Mouse (Mus musculus): ENCODE data around the gene Per1. TPM values are rescaled to one million over a fixed set of nuclear protein-coding genes. Genes with fewer than 3 reads are reported as not detected.

Gene Per1
- polyA plus RNA-seq, 1 experiment, result 13.9 TPM

- no peak for TF ChIP-seq CTCF (IDR thresholded peaks at IDR 0.05; ENCODE audit: extremely low read depth, insufficient read length, insufficient replicate concordance, low read depth, low read length)
- TF ChIP-seq POLR2A (IDR thresholded peaks at IDR 0.05; ENCODE audit: low read depth, low read length), result no peak
- Histone ChIP-seq H3K36me3 (ENCODE audit: control insufficient read depth, insufficient read depth, low read length) (no peaks in the 10 kb centered on the region), H3K27ac (ENCODE audit: insufficient read depth, low read depth, low read length) (no peak overlapping the region), H3K27me3 (ENCODE audit: control insufficient read depth, insufficient read depth, low read length) (no peaks in the 10 kb centered on the region), H3K4me3 (ENCODE audit: low read depth, low read length) (no peak overlapping the region), H3K4me1 (ENCODE audit: control insufficient read depth, insufficient read depth, insufficient read length, low read length) (peaks cover 11% of the 10 kb centered on the region; the same call in 1 of the 2 replicates)
- 79% methylated on average over 5 of the region's 5 CpGs for WGBS
Observed at GRCm38 (mm10) chr11:69076572-69076971, 18.4 kb upstream of the Per1 start.

GRCm38 (mm10) chr11:69077316-69077715 lies 17.7 kb upstream of the Per1 start:
- no peak for TF ChIP-seq POLR2A (IDR thresholded peaks at IDR 0.05; ENCODE audit: low read depth, low read length)
- no peak for TF ChIP-seq CTCF (IDR thresholded peaks at IDR 0.05; ENCODE audit: extremely low read depth, insufficient read length, insufficient replicate concordance, low read depth, low read length)
- Histone ChIP-seq H3K27me3 (ENCODE audit: control insufficient read depth, insufficient read depth, low read length) (no peaks in the 10 kb centered on the region), H3K27ac (ENCODE audit: insufficient read depth, low read depth, low read length) (no peak overlapping the region), H3K4me3 (ENCODE audit: low read depth, low read length) (no peak overlapping the region), H3K36me3 (ENCODE audit: control insufficient read depth, insufficient read depth, low read length) (no peaks in the 10 kb centered on the region), H3K4me1 (ENCODE audit: control insufficient read depth, insufficient read depth, insufficient read length, low read length) (peaks cover 11% of the 10 kb centered on the region; the same call in 1 of the 2 replicates)
- WGBS, result 83% methylated on average over 9 of the region's 9 CpGs

GRCm38 (mm10) chr11:69078041-69078440 lies 17.0 kb upstream of the Per1 start:
- WGBS, result 80% methylated on average over 6 of the region's 6 CpGs
- H3K4me1 ChIP-seq (ENCODE audit: control insufficient read depth, insufficient read depth, insufficient read length, low read length), result peaks cover 11% of the 10 kb centered on the region; the same call in 1 of the 2 replicates

GRCm38 (mm10) chr11:69078805-69079438 lies 16.1 kb upstream of the Per1 start:
- Histone ChIP-seq H3K27me3 (ENCODE audit: control insufficient read depth, insufficient read depth, low read length) (no peaks in the 10 kb centered on the region), H3K36me3 (ENCODE audit: control insufficient read depth, insufficient read depth, low read length) (no peaks in the 10 kb centered on the region), H3K4me1 (ENCODE audit: control insufficient read depth, insufficient read depth, insufficient read length, low read length) (peaks cover 11% of the 10 kb centered on the region; the same call in 1 of the 2 replicates), H3K27ac (ENCODE audit: insufficient read depth, low read depth, low read length) (0 out of 2 replicates have a peak overlapping the region, but pooled peaks have one; percentile 50), H3K4me3 (ENCODE audit: low read depth, low read length) (no peak overlapping the region)
- TF ChIP-seq POLR2A (IDR thresholded peaks at IDR 0.05; ENCODE audit: low read depth, low read length) (no peak), CTCF (IDR thresholded peaks at IDR 0.05; ENCODE audit: extremely low read depth, insufficient read length, insufficient replicate concordance, low read depth, low read length) (no peak)
- 62% methylated on average over 5 of the region's 5 CpGs for WGBS

More at GRCm38 (mm10) chr11:69078041-69078440, 17.0 kb upstream of the Per1 start:
- H3K4me3 ChIP-seq (ENCODE audit: low read depth, low read length), result no peak overlapping the region
- TF ChIP-seq POLR2A (IDR thresholded peaks at IDR 0.05; ENCODE audit: low read depth, low read length) (no peak), CTCF (IDR thresholded peaks at IDR 0.05; ENCODE audit: extremely low read depth, insufficient read length, insufficient replicate concordance, low read depth, low read length) (no peak)
- no peak overlapping the region for H3K27ac ChIP-seq (ENCODE audit: insufficient read depth, low read depth, low read length)
- H3K36me3 ChIP-seq (ENCODE audit: control insufficient read depth, insufficient read depth, low read length), result no peaks in the 10 kb centered on the region
- no peaks in the 10 kb centered on the region for H3K27me3 ChIP-seq (ENCODE audit: control insufficient read depth, insufficient read depth, low read length)

- Histone ChIP-seq H3K4me1 (ENCODE audit: control insufficient read depth, insufficient read depth, insufficient read length, low read length) (peaks cover 11% of the 10 kb centered on the region; the same call in 1 of the 2 replicates), H3K36me3 (ENCODE audit: control insufficient read depth, insufficient read depth, low read length) (no peaks in the 10 kb centered on the region), H3K27ac (ENCODE audit: insufficient read depth, low read depth, low read length) (no peak overlapping the region), H3K4me3 (ENCODE audit: low read depth, low read length) (no peak overlapping the region), H3K27me3 (ENCODE audit: control insufficient read depth, insufficient read depth, low read length) (no peaks in the 10 kb centered on the region)
- WGBS, result 39% methylated on average over 15 of the region's 15 CpGs
- TF ChIP-seq CTCF (IDR thresholded peaks at IDR 0.05; ENCODE audit: extremely low read depth, insufficient read length, insufficient replicate concordance, low read depth, low read length) (no peak), POLR2A (IDR thresholded peaks at IDR 0.05; ENCODE audit: low read depth, low read length) (no peak)
Observed at GRCm38 (mm10) chr11:69080102-69080854, 14.7 kb upstream of the Per1 start.

GRCm38 (mm10) chr11:69080855-69081222 lies 14.2 kb upstream of the Per1 start:
- Histone ChIP-seq H3K4me1 (ENCODE audit: control insufficient read depth, insufficient read depth, insufficient read length, low read length) (peaks cover 11% of the 10 kb centered on the region; the same call in 1 of the 2 replicates), H3K27me3 (ENCODE audit: control insufficient read depth, insufficient read depth, low read length) (no peaks in the 10 kb centered on the region), H3K36me3 (ENCODE audit: control insufficient read depth, insufficient read depth, low read length) (no peaks in the 10 kb centered on the region), H3K27ac (ENCODE audit: insufficient read depth, low read depth, low read length) (no peak overlapping the region), H3K4me3 (ENCODE audit: low read depth, low read length) (no peak overlapping the region)
- TF ChIP-seq CTCF (IDR thresholded peaks at IDR 0.05; ENCODE audit: extremely low read depth, insufficient read length, insufficient replicate concordance, low read depth, low read length) (no peak), POLR2A (IDR thresholded peaks at IDR 0.05; ENCODE audit: low read depth, low read length) (no peak)
- 83% methylated on average over 8 of the region's 8 CpGs for WGBS

- H3K4me1 ChIP-seq (ENCODE audit: control insufficient read depth, insufficient read depth, insufficient read length, low read length), result peaks cover 11% of the 10 kb centered on the region; the same call in 1 of the 2 replicates
- TF ChIP-seq CTCF (IDR thresholded peaks at IDR 0.05; ENCODE audit: extremely low read depth, insufficient read length, insufficient replicate concordance, low read depth, low read length) (no peak), POLR2A (IDR thresholded peaks at IDR 0.05; ENCODE audit: low read depth, low read length) (no peak)
- WGBS, result 80% methylated on average over 7 of the region's 7 CpGs
- no peaks in the 10 kb centered on the region for H3K36me3 ChIP-seq (ENCODE audit: control insufficient read depth, insufficient read depth, low read length)
- no peak overlapping the region for H3K27ac ChIP-seq (ENCODE audit: insufficient read depth, low read depth, low read length)
- no peaks in the 10 kb centered on the region for H3K27me3 ChIP-seq (ENCODE audit: control insufficient read depth, insufficient read depth, low read length)
- H3K4me3 ChIP-seq (ENCODE audit: low read depth, low read length), result no peak overlapping the region
Observed at GRCm38 (mm10) chr11:69081613-69082012, 13.4 kb upstream of the Per1 start.

Data from small intestine, adult 2 months (tissue).